Mouse (Mus musculus) limb, embryonic 15.5 days (tissue): Measurements from ENCODE around the gene Gm7247. TPM values are rescaled to one million over a fixed set of nuclear protein-coding genes. Genes with fewer than 3 reads are reported as not detected.
"Not testable (repeated sequence)": the region's sequence is repeated elsewhere in the genome, so short reads cannot be mapped to it uniquely, and the experiment has no call there.

Source experiments
- ATAC-seq: fragments of 200-750 bp; cut with Nextera tagmentation; 2 replicates; pipeline ENCODE4 v1.8.0; 2017; ENCODE audit warnings: low read depth, moderate TSS enrichment; ENCODE audit not compliant: insufficient number of reproducible peaks, low FRiP score, low TSS enrichment
- H3K27ac ChIP-seq: fragments of 300-500 bp; sonication (generic); 2 replicates; pipeline ENCODE4 v1.5.1; 2015; ENCODE audit warnings: moderate library complexity, mild to moderate bottlenecking, inconsistent platforms
- H3K27me3 ChIP-seq: fragments of 300-500 bp; sonication (generic); 2 replicates; pipeline ENCODE4 v1.6.1; 2015; ENCODE audit warnings: inconsistent platforms
- H3K36me3 ChIP-seq: fragments of 300-500 bp; sonication (generic); 2 replicates; pipeline ENCODE4 v1.6.1; 2015; ENCODE audit warnings: inconsistent platforms
- H3K4me1 ChIP-seq: fragments of 300-500 bp; sonication (generic); 2 replicates; pipeline ENCODE4 v1.6.1; 2015; ENCODE audit warnings: inconsistent platforms
- H3K4me2 ChIP-seq: fragments of 300-500 bp; sonication (generic); 2 replicates; pipeline ENCODE4 v1.6.1; 2015; ENCODE audit warnings: mild to moderate bottlenecking, inconsistent platforms
- H3K4me3 ChIP-seq: fragments of 300-500 bp; sonication (generic); 2 replicates; pipeline ENCODE4 v1.5.1; 2015; ENCODE audit warnings: mild to moderate bottlenecking, inconsistent platforms
- H3K9ac ChIP-seq: fragments of 300-500 bp; sonication (generic); 2 replicates; pipeline ENCODE4 v1.6.1; 2015; ENCODE audit warnings: inconsistent platforms
- H3K9me3 ChIP-seq: fragments of 300-500 bp; sonication (generic); 2 replicates; pipeline ENCODE4 v1.6.1; 2016; ENCODE audit warnings: inconsistent platforms
- WGBS: fragments of 180-500 bp; shearing (Covaris S2); methylation state at CpG from one replicate; pipeline ENCODE4 v1.1.7; 2015; 5-methylcytosine and 5-hydroxymethylcytosine counted together
- polyA plus RNA-seq: library from polyadenylated mRNA; unstranded; fragments of >200 nt; fragmentation: Nextera tagmentation; extraction: Ambion mirVana; gene quantifications from 2 replicates; pipeline ENCODE4 v1.2.1, GENCODE M21; 2015

The Gm7247 gene
- polyA plus RNA-seq, 1 experiment from 2014 or later, result not detected

DNA sequence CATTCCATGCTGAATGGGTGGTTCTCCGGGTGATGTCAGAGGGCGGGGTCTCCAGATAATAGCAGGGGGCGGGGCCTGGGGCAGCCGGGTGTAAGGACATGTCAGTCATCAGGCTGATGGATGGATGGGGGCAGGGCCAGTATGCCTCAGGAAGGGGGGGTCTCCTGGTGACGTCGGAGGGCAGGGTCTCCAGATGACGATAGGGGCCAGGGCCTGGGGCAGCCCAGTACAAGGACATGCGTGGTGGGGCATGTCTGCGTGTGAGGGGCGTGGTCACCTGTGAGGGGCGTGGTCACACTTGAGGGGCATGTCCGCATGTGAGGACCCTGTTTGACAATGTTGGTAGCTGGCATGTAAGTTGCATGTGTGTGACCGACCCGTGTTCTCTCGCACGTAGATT is 73.0 kb downstream of the Gm7247 start:
- H3K4me2 ChIP-seq, result no peak overlapping the region
- H3K4me3 ChIP-seq, result no peak overlapping the region
- no peaks in the 10 kb centered on the region for H3K9me3 ChIP-seq
- H3K4me1 ChIP-seq, result no peaks in the 10 kb centered on the region
- no peak for ATAC-seq
- no peak overlapping the region for H3K9ac ChIP-seq
- 92% methylated on average over 16 of the region's 16 CpGs for WGBS
- H3K27ac ChIP-seq, result no peak overlapping the region
- H3K36me3 ChIP-seq, result no peaks in the 10 kb centered on the region
- no peaks in the 10 kb centered on the region for H3K27me3 ChIP-seq

DNA sequence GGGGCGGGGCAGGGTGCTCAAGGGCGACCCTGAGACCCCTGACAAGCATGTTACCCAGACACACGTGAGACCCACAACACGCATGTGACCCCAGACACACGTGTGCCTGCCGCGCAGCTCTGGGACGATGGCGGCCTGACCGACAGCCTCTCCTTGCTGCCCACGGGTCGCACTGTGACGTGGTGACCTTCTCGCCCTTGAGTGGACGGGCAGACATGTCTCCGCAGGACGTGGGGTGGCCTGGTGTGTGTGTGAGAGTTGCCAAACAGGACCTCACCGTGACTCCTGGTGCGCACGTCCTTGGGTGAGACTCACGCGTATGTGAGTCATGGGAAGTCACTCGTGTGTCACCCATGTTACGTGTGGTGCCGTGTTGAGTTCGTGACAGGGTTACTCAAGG is 73.5 kb downstream of the Gm7247 start:
- H3K27ac ChIP-seq, result no peak overlapping the region
- ATAC-seq, result peak; percentile 55; the same call in 1 of the 2 replicates
- H3K9ac ChIP-seq, result no peak overlapping the region
- H3K4me3 ChIP-seq, result no peak overlapping the region
- no peaks in the 10 kb centered on the region for H3K36me3 ChIP-seq
- no peaks in the 10 kb centered on the region for H3K9me3 ChIP-seq
- no peaks in the 10 kb centered on the region for H3K27me3 ChIP-seq
- 97% methylated on average over 26 of the region's 26 CpGs for WGBS
- H3K4me1 ChIP-seq, result no peaks in the 10 kb centered on the region
- no peak overlapping the region for H3K4me2 ChIP-seq

DNA sequence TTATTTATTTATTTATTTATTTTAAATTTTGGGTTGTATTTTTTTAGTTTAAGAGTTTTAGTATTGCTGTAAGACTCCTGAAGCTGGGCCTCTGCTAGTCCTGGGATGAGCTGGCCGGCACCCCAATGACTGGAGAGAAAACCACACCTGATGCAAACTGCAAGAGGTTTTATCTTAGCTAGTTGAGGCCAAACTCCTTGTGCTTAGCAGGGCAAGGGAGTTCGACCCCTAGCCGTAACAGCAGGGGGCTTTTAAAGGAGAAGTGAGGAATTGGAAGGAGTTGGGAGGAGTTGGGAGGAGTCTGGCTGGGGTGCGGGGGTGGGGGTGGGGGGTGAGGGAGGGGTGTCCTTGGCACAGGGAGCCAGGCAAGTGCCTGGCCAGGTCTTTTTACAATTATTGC is 77.4 kb downstream of the Gm7247 start:
- no peaks in the 10 kb centered on the region for H3K9me3 ChIP-seq
- WGBS, result 88% methylated on average over 4 of the region's 4 CpGs
- H3K9ac ChIP-seq, result no peak overlapping the region
- H3K27me3 ChIP-seq, result no peaks in the 10 kb centered on the region
- no peaks in the 10 kb centered on the region for H3K36me3 ChIP-seq
- H3K4me2 ChIP-seq, result no peak overlapping the region
- H3K4me1 ChIP-seq, result no peaks in the 10 kb centered on the region
- H3K27ac ChIP-seq, result no peak overlapping the region
- no peak overlapping the region for H3K4me3 ChIP-seq
- no peak for ATAC-seq

DNA sequence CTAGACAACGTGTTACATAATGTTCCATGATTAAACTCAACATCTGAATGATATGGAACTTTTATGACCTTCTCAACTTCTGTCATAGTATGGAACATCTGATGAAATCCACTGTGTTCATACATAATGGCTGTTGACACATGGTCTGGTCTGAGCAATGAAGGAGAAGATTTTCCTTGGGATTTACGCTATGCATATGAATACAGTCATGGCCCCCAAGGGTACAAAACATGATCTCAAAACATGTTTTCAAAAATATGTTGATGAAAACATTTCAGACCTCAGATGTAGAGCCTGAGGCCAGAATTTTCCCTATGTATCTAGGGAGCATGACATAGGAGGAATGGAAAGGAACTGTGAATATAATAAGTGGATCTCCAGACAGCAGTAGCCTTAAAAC is 90.0 kb downstream of the Gm7247 start, which contains the start of gene Vmn2r89:
Vmn2r89 (plus strand) TSS at position 301 of the 400 bp plus-strand sequence.
- ATAC-seq, result not testable (repeated sequence)

DNA sequence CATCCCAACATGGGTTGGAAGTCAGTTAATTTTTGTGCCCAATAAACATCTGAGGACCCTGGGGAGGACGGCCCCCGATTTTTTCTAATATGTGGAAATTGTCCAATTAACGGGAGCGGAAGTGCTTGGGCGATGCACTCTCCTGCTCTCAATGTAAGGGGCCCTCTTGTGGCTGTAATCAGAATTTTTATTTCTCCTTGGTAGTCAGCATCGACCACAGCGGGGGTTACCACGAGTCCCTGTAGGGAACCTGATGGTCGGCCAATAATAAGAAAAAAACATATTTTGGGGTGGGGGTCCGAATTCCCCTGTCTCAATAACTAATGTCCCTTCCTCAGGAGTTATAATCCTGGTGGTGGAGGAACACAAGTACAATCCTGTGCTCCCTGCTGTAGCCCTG is 118.7 kb downstream of the Gm7247 start:
- not testable (repeated sequence) for H3K4me1 ChIP-seq, H3K9ac ChIP-seq, ATAC-seq, H3K4me3 ChIP-seq, H3K4me2 ChIP-seq, H3K9me3 ChIP-seq, H3K27ac ChIP-seq, H3K27me3 ChIP-seq, H3K36me3 ChIP-seq
- 85% methylated on average over 10 of the region's 10 CpGs for WGBS

More for the DNA sequence above, 90.0 kb downstream of the Gm7247 start, which contains the start of gene Vmn2r89:
- not testable (repeated sequence) for H3K4me3 ChIP-seq, H3K27ac ChIP-seq, H3K9ac ChIP-seq, H3K4me2 ChIP-seq, H3K27me3 ChIP-seq, H3K9me3 ChIP-seq, H3K4me1 ChIP-seq, H3K36me3 ChIP-seq
- 70% methylated on average over 2 of the region's 2 CpGs for WGBS

DNA sequence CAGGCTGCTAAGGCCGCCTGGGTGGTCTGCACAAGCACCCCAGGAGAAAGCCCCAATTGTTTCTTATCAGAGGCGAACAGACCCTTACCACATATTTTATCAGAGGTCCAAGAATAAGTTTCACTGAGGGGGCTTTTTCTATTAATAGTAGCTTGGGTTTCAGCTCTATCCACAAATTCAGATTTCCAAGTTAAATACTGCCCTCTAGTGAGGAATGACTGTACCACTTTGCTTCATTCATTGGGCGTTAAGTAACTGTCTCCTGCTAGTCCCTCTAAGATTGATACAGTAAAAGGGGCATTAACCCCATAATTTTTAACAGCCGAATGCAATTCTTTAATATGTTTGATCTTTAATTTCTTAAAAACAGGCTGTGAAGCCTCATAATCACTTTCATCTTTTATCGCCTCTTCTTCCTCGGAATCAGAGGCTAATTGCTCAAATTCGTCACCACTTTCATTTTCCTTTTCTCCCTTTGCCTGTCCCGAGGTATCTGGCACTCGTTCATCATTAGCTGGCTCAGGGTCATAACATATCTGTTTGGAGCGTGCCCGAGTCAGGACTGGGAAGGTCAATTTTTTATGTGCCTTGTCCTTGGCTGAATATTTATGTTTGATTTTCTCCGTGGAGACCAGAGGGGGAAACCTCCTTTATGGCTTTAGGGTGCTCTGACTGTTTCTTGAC is 119.9 kb downstream of the Gm7247 start:
- not testable (repeated sequence) for H3K36me3 ChIP-seq, H3K4me2 ChIP-seq, H3K9ac ChIP-seq, H3K9me3 ChIP-seq, H3K4me1 ChIP-seq, ATAC-seq, H3K27me3 ChIP-seq, H3K4me3 ChIP-seq, H3K27ac ChIP-seq
- 78% methylated on average over 12 of the region's 12 CpGs for WGBS

DNA sequence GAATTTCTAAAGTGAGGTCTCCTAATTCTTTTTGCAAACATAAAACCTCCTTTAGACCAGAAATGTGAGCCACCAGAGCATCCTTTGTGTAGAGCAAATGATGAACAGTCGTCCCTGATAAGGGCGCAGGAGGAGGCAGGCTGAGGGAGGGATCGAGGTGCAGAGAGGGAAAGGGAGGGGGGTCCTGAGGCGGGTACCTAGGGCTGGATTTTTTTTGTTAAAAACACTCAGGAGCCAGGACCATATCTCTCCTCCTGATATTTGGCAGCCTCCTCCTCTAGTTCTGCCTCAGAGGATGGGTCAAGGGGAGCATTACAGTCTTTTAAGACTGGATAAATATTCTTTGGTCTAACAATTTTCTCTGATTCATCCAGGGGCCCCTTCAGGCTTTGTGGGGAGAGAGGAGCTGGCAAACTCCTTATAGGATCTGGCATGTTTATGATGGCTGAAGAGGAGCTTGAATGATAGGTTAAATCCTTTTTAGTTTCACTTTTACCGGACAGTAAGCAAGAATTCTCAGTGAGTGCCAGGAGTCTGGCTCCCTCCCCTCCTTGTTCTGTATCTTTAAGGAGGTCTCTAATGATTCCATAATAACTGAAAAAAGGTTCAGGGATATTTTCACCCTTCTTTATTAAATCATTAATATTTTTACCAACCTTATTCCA is 120.6 kb downstream of the Gm7247 start:
- Histone ChIP-seq H3K9ac (no peak overlapping the region), H3K27me3 (no peaks in the 10 kb centered on the region), H3K4me2 (no peak overlapping the region), H3K27ac (no peak overlapping the region), H3K9me3 (no peaks in the 10 kb centered on the region), H3K36me3 (no peaks in the 10 kb centered on the region), H3K4me3 (no peak overlapping the region), H3K4me1 (no peaks in the 10 kb centered on the region)
- WGBS, result 73% methylated on average over 5 of the region's 5 CpGs
- ATAC-seq, result no peak

DNA sequence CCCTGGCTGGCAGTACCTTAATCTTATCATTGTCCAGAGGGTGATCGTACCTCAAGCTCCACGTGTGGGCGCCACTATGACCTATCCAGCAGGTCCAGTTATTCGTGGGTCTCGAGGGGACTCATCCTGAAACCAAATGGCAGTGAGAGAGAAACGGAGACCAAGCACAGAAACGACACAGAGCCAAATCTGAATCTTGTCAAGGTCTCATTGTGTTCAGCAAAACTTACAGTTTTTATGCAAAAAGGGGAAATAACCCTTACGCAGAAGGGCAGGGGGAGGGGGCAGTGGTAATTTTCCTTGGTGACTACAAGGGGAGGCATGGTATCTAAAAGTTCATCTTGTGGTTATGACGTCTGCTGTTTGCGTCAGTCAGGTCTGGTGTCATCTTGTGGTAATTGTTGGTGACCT is 121.4 kb downstream of the Gm7247 start:
- H3K4me3 ChIP-seq, H3K36me3 ChIP-seq, H3K4me2 ChIP-seq, H3K9me3 ChIP-seq, H3K4me1 ChIP-seq, H3K27me3 ChIP-seq, ATAC-seq, H3K27ac ChIP-seq, H3K9ac ChIP-seq: not testable (repeated sequence)
- 83% methylated on average over 10 of the region's 10 CpGs for WGBS

DNA sequence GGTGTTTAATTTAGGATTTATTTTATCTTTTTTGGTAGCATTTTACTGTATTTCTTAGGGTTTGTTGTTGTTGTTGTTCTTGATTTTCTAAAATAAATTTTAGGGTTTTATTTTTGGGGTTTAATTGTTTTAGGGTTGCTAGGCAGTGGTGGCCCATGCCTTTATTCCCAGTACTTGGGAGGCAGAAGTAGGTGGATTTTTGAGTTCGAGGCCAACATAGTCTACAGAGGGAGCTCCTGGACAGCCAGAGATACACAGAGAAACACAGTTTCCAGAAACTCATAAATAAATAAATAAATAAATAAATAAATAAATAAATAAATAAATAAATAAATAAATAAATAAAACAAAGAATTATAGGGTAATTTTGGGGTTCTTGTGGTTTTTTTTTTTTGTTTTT is 122.1 kb downstream of the Gm7247 start:
- Histone ChIP-seq H3K27ac (no peak overlapping the region), H3K27me3 (no peaks in the 10 kb centered on the region), H3K9ac (no peak overlapping the region), H3K4me2 (no peak overlapping the region), H3K36me3 (no peaks in the 10 kb centered on the region), H3K9me3 (no peaks in the 10 kb centered on the region), H3K4me1 (no peaks in the 10 kb centered on the region), H3K4me3 (no peak overlapping the region)
- ATAC-seq, result no peak
- 83% methylated on average over 1 of the region's 1 CpGs for WGBS

DNA sequence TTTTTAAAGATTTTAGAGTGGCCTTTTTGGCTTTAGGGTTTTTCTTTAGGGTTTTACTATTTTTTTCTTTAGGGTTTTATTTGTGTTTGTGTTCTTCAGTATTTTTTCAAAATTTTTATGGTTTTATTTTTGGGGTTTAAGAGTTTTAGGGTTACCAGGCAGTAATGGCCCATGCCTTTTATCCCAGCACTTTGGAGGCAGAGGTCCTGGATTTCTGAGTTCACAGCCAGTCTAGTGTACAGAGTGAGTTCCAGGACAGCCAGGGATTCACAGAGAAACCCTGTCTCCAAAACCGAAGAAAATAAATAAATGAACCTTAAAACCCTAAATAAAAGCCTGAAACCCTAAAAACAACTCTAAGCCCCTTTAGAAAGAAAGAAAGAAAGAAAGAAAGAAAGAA is 124.6 kb downstream of the Gm7247 start:
- no peak for ATAC-seq
- H3K36me3 ChIP-seq, result no peaks in the 10 kb centered on the region
- no peak overlapping the region for H3K27ac ChIP-seq
- no peaks in the 10 kb centered on the region for H3K27me3 ChIP-seq
- WGBS, result 68% methylated on average over 1 of the region's 1 CpGs
- H3K4me2 ChIP-seq, result no peak overlapping the region
- no peaks in the 10 kb centered on the region for H3K9me3 ChIP-seq
- H3K9ac ChIP-seq, result no peak overlapping the region
- H3K4me3 ChIP-seq, result no peak overlapping the region
- H3K4me1 ChIP-seq, result no peaks in the 10 kb centered on the region

DNA sequence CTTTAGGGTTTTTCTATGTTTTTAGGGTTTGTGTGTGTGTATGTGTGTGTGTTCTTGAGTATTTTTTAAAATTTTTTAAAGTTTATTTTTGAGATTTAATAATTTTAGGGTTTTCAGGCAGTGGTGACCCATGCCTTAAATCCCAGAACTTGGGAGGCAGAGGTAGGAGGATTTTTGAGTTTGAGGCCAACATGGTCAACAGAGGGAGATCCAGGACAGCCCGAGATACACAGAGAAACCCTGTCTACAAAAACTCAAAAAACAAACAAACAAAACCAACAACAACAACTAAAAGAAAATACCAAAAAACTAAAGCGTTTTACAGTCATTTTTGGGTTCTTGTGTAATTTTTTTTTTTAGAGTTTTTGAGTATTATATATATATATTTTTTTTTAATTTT is 134.2 kb downstream of the Gm7247 start:
- H3K27me3 ChIP-seq, result no peaks in the 10 kb centered on the region
- H3K27ac ChIP-seq, result no peak overlapping the region
- no peaks in the 10 kb centered on the region for H3K4me1 ChIP-seq
- no peaks in the 10 kb centered on the region for H3K36me3 ChIP-seq
- ATAC-seq, result no peak
- H3K9ac ChIP-seq, result no peak overlapping the region
- no peak overlapping the region for H3K4me3 ChIP-seq
- WGBS, result 85% methylated on average over 2 of the region's 2 CpGs
- no peaks in the 10 kb centered on the region for H3K9me3 ChIP-seq
- H3K4me2 ChIP-seq, result no peak overlapping the region

DNA sequence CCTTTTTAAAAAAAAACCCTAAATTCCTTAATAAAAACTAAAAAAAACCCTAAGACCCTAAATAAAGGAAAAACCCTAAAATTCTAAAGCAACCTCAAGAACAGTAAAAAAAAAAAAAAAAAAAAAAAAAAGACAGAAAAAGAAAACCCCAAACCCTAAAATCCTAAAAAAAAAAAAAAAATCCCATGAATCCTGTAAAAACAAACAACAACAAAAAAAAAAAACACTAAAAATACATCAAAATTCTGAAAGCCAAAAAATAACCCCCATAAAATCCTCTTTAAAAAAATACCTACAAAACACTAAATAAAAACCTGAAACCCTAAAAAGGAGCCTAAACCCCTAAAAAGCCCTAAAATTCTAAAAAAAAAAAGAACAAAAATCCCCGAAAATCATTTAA is 135.4 kb downstream of the Gm7247 start:
- Histone ChIP-seq H3K4me2 (no peak overlapping the region), H3K9me3 (no peaks in the 10 kb centered on the region), H3K36me3 (no peaks in the 10 kb centered on the region), H3K27ac (no peak overlapping the region), H3K4me1 (no peaks in the 10 kb centered on the region), H3K9ac (no peak overlapping the region), H3K27me3 (no peaks in the 10 kb centered on the region), H3K4me3 (no peak overlapping the region)
- 85% methylated on average over 1 of the region's 1 CpGs for WGBS
- no peak for ATAC-seq
